Mouse (Mus musculus) hindbrain, embryonic 16.5 days (tissue): ENCODE data around the gene Vmn1r68. TPM values are rescaled to one million over a fixed set of nuclear protein-coding genes. Genes with fewer than 3 reads are reported as not detected.
A peak's percentile ranks its signal among the peaks of the same experiment; 100 is the strongest.

Experiments
- ATAC-seq: fragments of 200-750 bp; cut with Nextera tagmentation; 2 replicates; pipeline ENCODE4 v1.8.0; 2017; ENCODE audit warnings: moderate TSS enrichment, moderate library complexity
- H3K27ac ChIP-seq: fragments of 300-500 bp; sonication (generic); 2 replicates; pipeline ENCODE4 v1.5.1; 2014; ENCODE audit warnings: low read depth, mild to moderate bottlenecking, control low read depth, low read length, moderate library complexity
- H3K27me3 ChIP-seq: fragments of 300-500 bp; sonication (generic); replicated peaks from 2 replicates; pipeline ENCODE4 v1.6.1; 2014; ENCODE audit warnings: low read length; ENCODE audit not compliant: control insufficient read depth, insufficient read depth
- H3K36me3 ChIP-seq: fragments of 300-500 bp; sonication (generic); 2 replicates; pipeline ENCODE4 v1.6.1; 2014; ENCODE audit warnings: mild to moderate bottlenecking, low read length, moderate library complexity, mixed read lengths; ENCODE audit not compliant: control insufficient read depth, insufficient read depth
- H3K4me1 ChIP-seq: fragments of 300-500 bp; sonication (generic); 2 replicates; pipeline ENCODE4 v1.6.1; 2014; ENCODE audit warnings: low read depth, low read length; ENCODE audit not compliant: control insufficient read depth, insufficient read depth
- H3K4me2 ChIP-seq: fragments of 300-500 bp; sonication (generic); 2 replicates; pipeline ENCODE4 v1.6.1; 2014; ENCODE audit warnings: mild to moderate bottlenecking, low read length, control low read depth, moderate library complexity
- H3K4me3 ChIP-seq: fragments of 300-500 bp; sonication (generic); 2 replicates; pipeline ENCODE4 v1.5.1; 2014; ENCODE audit warnings: mild to moderate bottlenecking, low read length, control low read depth, moderate library complexity
- H3K9ac ChIP-seq: fragments of 300-500 bp; sonication (generic); 2 replicates; pipeline ENCODE4 v1.6.1; 2014; ENCODE audit warnings: low read depth, mild to moderate bottlenecking, control low read depth, low read length, moderate library complexity
- H3K9me3 ChIP-seq: fragments of 300-500 bp; sonication (generic); 2 replicates; pipeline ENCODE4 v1.6.1; 2014; ENCODE audit warnings: mild to moderate bottlenecking, low read length, moderate library complexity; ENCODE audit not compliant: control insufficient read depth
- WGBS: fragments of 180-500 bp; shearing (Covaris S2); extraction: QIAGEN DNeasy Blood & Tissue Kit; methylation state at CpG from one replicate; pipeline ENCODE4 v1.1.7; 2014; 5-methylcytosine and 5-hydroxymethylcytosine counted together
- polyA plus RNA-seq: library from polyadenylated mRNA; unstranded; fragments of >200 nt; fragmentation: Nextera tagmentation; extraction: Ambion mirVana; gene quantifications from 2 replicates; pipeline ENCODE4 v1.2.1, GENCODE M21; 2015

Vmn1r68 gene
- not detected in 2 replicates for polyA plus RNA-seq

- H3K27me3 ChIP-seq, result no peaks in the 10 kb centered on the region
- no peak within 1 kb of the TSS for H3K9ac ChIP-seq
- H3K4me2 ChIP-seq, result no peak within 1 kb of the TSS
- no peak within 1 kb of the TSS for H3K4me3 ChIP-seq
- H3K27ac ChIP-seq, result no peak within 1 kb of the TSS
- H3K36me3 ChIP-seq, result no peaks in the 10 kb centered on the region
- peaks cover 9% of the 10 kb centered on the region for H3K9me3 ChIP-seq
- 72% methylated on average over 2 of the region's 2 CpGs for WGBS
- no peak for ATAC-seq
- no peaks in the 10 kb centered on the region for H3K4me1 ChIP-seq
Measured at GRCm38 (mm10) chr7:10558385-10558784, at the start of gene Vmn1r68. Gene Vmn1r68, minus strand, starts transcription at chr7:10558485.

GRCm38 (mm10) chr7:10495578-10495977 lies 62.7 kb downstream of the Vmn1r68 start:
- Histone ChIP-seq H3K9me3 (no peaks in the 10 kb centered on the region), H3K36me3 (peaks cover 18% of the 10 kb centered on the region), H3K4me3 (peak overlapping the region; percentile 69), H3K9ac (peak overlapping the region; percentile 35), H3K27me3 (no peaks in the 10 kb centered on the region), H3K4me2 (peak overlapping the region; percentile 62), H3K4me1 (peaks cover 9% of the 10 kb centered on the region), H3K27ac (peak overlapping the region; percentile 41; the same call in 1 of the 2 replicates)
- 36% methylated on average over 6 of the region's 6 CpGs for WGBS
- ATAC-seq, result no peak

GRCm38 (mm10) chr7:10494786-10495521 lies 63.3 kb downstream of the Vmn1r68 start, which contains the start of gene Zik1:
Gene Zik1, minus strand, starts transcription at chr7:10495394.
- Histone ChIP-seq H3K4me1 (peaks cover 9% of the 10 kb centered on the region), H3K9ac (peak within 1 kb of the TSS; percentile 85), H3K36me3 (peaks cover 24% of the 10 kb centered on the region), H3K27ac (peak within 1 kb of the TSS; percentile 75), H3K4me2 (peak within 1 kb of the TSS; percentile 62), H3K27me3 (no peaks in the 10 kb centered on the region), H3K9me3 (no peaks in the 10 kb centered on the region), H3K4me3 (peak within 1 kb of the TSS; percentile 69)
- ATAC-seq, result peak; percentile 99
- 1% methylated on average over 32 of the region's 33 CpGs for WGBS

DNA sequence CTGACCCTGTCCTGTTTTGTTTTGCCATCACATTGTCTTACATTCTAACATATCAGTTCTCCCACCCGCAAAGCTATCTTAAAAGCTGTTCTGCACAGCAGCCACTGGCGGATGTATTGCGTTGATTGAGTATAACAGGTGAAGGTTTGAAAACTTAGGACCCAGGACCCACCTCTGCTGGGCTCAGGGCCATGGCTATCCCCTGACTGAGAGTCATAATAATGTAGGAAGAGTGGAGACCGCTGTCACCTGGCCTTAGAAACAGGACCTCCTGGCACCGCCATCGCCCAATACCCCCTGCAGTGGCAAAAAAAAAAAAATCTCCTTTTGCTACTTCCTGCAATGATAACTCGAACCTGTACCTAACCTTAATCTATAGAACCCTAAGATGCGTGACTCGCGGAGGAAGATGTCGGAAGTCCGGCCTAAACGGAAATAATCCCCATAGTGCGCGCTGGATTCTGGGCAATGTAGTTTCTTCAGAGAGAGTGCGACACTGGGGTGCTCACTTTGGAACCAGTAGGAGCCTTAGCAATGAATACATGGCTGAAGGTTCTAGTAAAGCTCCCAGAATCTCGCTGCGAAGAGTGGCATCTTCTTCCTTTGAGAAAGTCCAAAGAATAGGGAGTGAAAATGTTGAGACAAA lies 77.6 kb downstream of the Vmn1r68 start:
- H3K4me3 ChIP-seq, result peak overlapping the region; percentile 33
- H3K9ac ChIP-seq, result peak overlapping the region; percentile 22; the same call in 1 of the 2 replicates
- no peaks in the 10 kb centered on the region for H3K9me3 ChIP-seq
- peak overlapping the region; percentile 48 for H3K4me2 ChIP-seq
- 66% methylated on average over 18 of the region's 18 CpGs for WGBS
- ATAC-seq, result peak; percentile 86
- no peaks in the 10 kb centered on the region for H3K36me3 ChIP-seq
- no peaks in the 10 kb centered on the region for H3K27me3 ChIP-seq
- no peaks in the 10 kb centered on the region for H3K4me1 ChIP-seq
- no peak overlapping the region for H3K27ac ChIP-seq

GRCm38 (mm10) chr7:10479813-10480212 lies 78.5 kb downstream of the Vmn1r68 start:
- ATAC-seq, result no peak; the same call in 1 of the 2 replicates
- H3K9me3 ChIP-seq, result no peaks in the 10 kb centered on the region
- H3K4me2 ChIP-seq, result no peak overlapping the region
- H3K36me3 ChIP-seq, result no peaks in the 10 kb centered on the region
- H3K9ac ChIP-seq, result no peak overlapping the region
- H3K4me3 ChIP-seq, result no peak overlapping the region
- H3K27me3 ChIP-seq, result no peaks in the 10 kb centered on the region
- no peaks in the 10 kb centered on the region for H3K4me1 ChIP-seq
- H3K27ac ChIP-seq, result no peak overlapping the region

- H3K27ac ChIP-seq, result no peak overlapping the region
- WGBS, result 73% methylated on average over 3 of the region's 3 CpGs
- no peaks in the 10 kb centered on the region for H3K36me3 ChIP-seq
- ATAC-seq, result no peak
- no peaks in the 10 kb centered on the region for H3K27me3 ChIP-seq
- no peaks in the 10 kb centered on the region for H3K4me1 ChIP-seq
- no peak overlapping the region for H3K4me3 ChIP-seq
- H3K9ac ChIP-seq, result no peak overlapping the region
- no peak overlapping the region for H3K4me2 ChIP-seq
- peaks cover 4% of the 10 kb centered on the region for H3K9me3 ChIP-seq
Measured at GRCm38 (mm10) chr7:10458166-10458565, 100.1 kb downstream of the Vmn1r68 start.

Other genes with a start within 250 kb of the Vmn1r68 start
- not detected in 2 replicates for gene Vmn1r67, start 115.2 kb downstream of the Vmn1r68 start, polyA plus RNA-seq
- 26.8 and 34.4 TPM in 2 replicates for gene Zik1, start 63.1 kb downstream of the Vmn1r68 start, polyA plus RNA-seq
- not detected in 2 replicates for gene Vmn1r69, start 55.2 kb upstream of the Vmn1r68 start, polyA plus RNA-seq
- gene Vmn1r70, start 73.0 kb upstream of the Vmn1r68 start, polyA plus RNA-seq, result not detected in 2 replicates
- gene Nlrp4b, start 129.3 kb upstream of the Vmn1r68 start, polyA plus RNA-seq, result not detected in 2 replicates
- gene Vmn1r71, start 195.9 kb upstream of the Vmn1r68 start, polyA plus RNA-seq, result not detected in 2 replicates